Mouse (Mus musculus) megakaryocyte-erythroid progenitor cell, adult 5-6 weeks (primary cell): Measurements from ENCODE around the gene Rab23. TPM values are rescaled to one million over a fixed set of nuclear protein-coding genes. Genes with fewer than 3 reads are reported as not detected.

Source experiments
- ATAC-seq: replicated peaks from 2 replicates; pipeline ENCODE4 v1.8.0; 2016; ENCODE audit warnings: mild to moderate bottlenecking, inconsistent platforms; ENCODE audit not compliant: severe bottlenecking, poor library complexity, low FRiP score, low TSS enrichment
- total RNA-seq, 2 experiments: library from RNA; stranded (forward) in 1 of 2; stranded (reverse) in 1 of 2; fragments of 200-1000, 215-1000 nt in 1 of 2; fragments of >200 nt in 1 of 2; fragmentation: Nextera tagmentation in 1 of 2; gene quantifications; 2 replicates each; pipeline ENCODE4 v1.2.3; 2014 to 2017

Rab23 gene
- total RNA-seq (2014; fragmentation: Nextera tagmentation) (1.6 and 3.5 TPM in 2 replicates), total RNA-seq (2017) (0.99 and 4.2 TPM in 2 replicates)

DNA sequence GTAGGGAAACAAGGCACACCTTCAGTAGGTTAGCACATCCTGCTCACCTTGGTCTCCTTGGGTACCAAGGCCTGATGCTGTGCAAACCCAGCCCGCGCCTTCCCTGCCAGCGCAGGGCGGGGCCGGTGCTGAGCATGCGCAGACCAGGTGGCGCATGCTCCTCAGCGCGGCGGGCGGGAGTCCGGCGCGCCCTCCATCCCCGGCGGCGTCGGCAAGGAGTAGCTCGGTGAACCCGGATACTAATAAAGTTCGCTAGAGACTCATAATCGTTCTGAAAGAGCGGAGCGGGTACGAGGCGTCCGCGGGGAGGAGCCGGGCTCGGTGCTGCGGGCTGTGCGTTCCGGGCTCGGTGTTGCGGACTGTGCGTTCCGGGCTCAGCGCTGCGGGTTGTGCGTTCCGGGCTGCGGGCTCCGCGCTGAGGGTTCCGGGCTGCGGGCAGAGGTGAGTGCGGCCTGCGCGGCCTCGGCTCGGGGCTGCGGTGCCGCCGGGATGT lies at the start of gene Rab23:
Gene Rab23 (plus strand): TSS at position 155 of the 493 bp plus-strand sequence.
- peak; percentile 83 for ATAC-seq

DNA sequence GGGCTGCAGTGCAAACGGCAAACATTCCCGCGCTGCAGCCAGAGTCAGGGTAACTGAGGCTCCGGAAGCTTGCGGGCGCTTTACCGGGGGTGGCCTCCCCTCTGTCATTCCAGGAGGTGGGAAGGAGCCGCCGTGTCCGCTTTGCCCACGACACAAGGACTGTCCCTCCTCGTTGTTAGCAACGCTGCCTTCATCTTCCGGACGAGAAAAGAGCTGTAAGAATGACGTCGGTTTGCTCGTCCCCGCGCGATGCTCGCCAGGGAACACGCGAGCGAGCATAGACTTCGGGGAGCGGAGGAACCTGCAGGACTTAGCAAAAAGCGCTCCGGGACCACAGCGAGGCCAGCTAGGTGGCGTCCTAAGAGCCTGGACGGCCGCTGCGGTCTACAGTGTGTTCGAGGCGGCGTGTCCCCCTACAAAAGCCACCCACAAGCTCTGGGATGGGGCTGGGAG lies 49.5 kb upstream of the Rab23 start:
- ATAC-seq = peak; percentile 70

DNA sequence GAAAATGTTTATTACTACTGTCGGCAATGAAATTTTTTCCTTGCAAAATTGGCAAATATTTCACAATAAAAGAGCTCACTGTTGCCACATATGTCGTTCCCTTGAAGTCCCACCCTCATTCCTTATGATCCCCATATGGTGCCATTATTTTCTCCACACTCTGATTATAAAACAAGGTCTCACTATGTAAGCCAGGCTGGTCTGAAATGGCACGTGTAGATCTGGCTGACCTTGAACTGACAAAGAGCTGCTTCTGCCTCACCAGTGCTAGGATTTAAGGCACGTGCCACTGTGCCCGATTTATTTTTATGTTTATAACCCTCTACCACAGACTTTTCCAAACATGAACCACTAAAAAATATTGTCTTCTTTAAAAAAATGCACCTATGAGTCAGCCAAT lies 48.2 kb upstream of the Rab23 start:
- no peak for ATAC-seq

DNA sequence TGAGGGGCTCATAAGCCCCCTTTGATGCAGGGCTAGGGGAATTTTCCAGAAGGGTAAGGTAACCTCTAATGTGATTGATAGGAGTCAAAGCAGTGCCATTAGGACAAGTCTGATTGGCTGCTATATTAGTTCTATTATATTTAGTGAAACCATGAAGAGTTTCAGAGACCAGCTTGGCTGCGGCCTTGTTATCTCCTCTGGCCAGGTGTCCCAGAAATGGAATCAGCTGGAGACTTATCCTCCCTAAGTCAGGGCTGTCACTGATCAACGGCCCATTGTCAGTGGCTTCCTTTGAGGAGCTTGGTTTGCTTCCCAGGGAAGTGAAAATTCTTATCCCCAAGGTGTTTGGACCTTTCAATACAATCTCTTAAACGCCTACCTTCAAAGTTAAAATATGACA lies 47.6 kb upstream of the Rab23 start:
- ATAC-seq = peak; percentile 75

DNA sequence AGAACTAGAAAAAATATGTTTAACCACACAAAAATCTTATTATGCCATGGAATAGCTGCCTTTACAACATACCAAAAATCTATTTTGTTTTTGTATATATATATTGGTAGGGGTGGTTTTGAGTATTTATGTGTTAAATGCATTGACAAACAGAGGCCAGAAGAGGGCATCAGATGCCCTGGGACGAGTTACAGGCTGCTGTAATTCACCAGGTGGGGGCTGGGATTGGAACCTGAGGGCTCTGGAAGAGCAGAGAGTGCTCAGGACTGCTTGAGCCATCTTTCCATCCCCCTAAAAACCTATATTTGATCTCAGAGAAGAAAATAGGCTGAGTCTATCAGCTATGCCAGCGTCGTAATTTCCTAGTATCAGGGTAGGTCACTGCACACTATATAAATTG lies 47.2 kb upstream of the Rab23 start:
- ATAC-seq = peak; percentile 39; the same call in 1 of the 2 replicates

DNA sequence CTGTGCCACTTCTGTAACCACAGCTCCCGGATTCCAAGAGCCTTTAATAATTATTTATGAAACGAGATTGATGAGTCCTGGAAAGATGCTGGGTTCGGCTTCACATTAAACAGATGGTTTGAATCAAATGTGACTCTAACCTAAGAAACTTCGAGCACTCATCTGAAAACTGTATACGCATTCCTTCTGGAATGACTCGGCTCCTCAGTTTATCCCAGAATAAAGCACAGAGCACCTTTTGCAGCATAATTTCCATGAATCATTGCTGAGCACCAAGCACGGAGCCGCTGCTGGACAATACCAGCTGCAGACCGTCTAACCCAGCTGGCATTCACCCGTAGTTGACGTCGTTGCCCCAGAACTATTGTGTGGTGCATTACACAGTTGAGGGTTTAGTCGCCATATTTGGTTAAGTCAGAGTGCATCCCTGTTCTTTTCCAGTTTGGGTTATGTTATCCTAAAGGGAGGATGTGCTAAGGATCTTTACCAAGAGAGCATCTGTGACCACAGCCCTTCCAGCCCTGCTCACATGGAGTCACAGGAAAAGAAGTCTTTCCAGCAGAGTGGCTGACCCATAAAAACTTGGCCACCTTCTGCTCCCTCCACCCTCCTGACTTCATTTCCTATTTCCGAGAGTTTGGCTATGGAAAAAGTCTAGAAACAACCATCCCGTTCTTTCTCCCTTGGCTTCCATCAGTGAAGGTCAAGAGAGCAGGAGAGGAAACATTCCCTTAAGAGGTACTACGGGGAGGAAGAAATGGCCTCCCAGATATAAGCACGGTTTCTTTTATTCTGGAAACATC lies 46.3 kb upstream of the Rab23 start:
- ATAC-seq = no peak

DNA sequence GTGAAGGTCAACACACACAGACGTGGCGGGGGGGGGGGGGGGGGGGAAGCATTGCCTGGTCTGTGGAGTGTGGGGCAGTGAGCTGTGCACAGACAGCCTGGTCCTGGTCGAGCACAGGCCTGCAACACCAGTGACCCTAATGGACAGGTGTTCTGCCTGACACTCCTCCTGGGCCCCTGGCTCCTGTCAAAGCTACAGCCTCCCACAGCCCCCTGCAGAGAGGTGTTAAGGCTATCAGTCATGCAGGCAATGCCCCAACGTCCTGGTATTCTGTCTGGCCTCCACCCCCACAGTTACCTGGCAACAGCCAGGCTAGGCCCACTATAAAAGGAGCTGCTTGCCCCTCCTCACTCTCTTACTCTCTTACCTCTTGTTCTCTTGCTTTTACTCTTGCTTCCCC lies 39.3 kb upstream of the Rab23 start:
- no peak for ATAC-seq

DNA sequence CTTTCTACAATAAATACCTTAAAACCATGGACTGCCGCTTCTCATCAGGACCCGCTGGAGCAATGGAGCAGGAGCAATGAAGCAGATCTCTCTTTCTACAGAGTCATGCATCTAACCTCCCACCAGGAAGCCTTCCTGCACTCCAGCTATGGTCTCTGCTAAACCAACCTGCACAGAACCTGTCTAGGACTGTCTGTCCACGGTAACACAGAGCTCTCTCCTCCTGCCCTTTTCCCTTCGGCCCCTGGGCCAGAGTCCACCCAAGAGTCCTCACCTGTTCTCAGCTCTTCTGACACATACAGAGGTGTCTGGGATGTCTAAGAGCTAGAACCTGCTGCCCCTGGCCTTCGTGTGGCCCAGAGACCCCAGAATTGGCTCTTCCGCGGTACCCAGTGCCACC lies 38.8 kb upstream of the Rab23 start:
- no peak for ATAC-seq

DNA sequence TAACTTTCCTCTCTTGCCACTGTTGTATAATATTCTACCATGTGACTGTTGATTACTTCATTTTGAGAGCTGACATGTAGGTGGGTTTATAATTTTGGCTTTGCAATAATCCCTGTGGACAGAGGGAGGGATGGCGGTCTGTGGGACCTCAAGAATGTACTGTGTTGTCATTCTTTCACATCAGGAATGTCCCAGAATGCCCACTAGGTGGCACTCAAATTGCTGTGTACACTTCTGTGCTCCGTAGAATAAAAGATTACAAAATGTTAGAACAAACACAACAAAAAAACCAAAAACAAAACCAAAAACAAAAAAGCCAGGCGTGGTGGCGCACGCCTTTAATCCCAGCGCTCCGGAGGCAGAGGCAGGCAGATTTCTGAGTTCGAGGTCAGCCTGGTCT lies 35.2 kb upstream of the Rab23 start:
- ATAC-seq = peak; percentile 87

DNA sequence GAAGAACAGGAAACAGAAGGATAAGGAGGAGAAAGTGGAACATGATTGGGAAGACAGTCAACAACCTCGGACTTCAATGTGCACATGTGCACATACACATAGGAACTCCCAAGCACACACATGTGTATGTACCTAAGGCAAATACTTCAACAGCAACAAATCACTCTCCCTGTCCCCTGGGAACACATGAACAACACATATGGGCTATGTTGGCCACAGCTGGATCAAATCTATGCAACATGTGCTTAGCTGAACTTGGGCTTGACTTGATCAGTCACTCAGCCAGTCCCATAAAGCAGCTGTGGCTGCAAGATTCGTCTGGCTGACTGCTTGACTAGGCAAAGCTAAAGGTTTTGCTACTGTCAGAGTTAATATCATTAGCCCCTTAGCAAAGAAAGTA lies 30.9 kb upstream of the Rab23 start:
- ATAC-seq = no peak

DNA sequence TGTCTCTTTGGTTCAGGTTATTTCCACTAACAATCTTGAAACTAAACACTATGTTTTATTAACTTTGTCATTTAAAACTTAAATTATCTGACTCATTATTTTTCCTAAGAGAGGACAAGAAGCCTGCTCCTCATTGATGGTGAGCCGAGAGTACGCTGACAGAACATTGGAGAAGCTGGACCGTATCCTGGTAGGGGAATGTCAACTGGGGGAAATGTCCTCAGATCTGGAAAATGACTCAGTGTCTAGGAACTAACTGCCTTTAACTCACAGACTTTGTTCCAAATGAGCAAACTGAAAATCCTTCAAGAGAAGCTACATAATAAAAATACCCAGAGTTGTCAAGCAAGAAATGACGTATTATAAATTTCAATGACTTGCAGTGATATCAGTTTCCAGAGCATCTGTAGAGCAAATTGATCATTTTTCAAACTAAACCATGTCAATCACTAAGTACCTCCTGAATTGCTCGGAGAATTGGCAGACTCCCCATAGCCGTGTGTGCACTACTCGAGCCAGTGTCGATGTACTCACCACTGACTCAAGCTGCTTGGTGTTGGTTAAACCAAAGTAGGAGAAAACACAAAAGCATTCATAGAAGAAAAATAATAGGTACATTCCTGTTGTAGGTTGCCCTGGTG lies 30.1 kb upstream of the Rab23 start:
- ATAC-seq = no peak

DNA sequence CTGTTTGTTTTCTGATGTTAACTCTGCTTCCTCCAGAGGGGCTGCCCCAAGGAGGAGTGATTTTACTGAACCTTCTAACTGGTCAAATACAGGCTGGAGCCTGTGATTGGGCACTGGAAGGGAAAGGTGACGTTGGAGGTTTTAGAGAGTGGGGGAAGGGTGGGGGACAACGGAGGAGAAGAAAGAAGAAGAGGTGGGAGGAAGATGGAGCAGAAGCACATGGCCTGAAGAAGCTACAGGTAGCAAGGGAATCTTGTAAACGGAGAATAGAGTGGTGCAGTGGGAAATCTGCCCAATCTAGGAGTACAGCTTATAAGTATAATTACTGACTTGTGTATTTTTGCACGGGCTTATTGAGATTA lies 29.6 kb upstream of the Rab23 start:
- no peak for ATAC-seq

DNA sequence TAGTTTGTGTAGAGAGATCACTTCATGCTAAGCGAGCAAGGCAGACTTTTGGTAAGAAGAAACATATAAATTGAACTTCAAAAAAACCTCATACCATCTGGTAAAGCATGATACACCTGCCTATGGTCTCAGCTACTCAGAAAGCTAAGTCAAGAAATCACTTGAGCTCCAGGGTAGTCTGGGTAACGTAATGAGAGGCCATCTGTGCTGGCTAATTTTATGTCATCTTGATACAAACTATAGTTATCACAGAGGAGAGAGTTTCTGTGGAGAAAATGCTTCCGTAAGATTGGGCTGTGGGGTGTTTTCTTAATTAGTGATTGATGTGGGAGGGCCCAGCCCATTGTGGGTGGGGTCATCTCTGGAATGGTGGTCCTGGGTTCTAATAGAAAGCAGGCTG lies 25.8 kb upstream of the Rab23 start:
- no peak for ATAC-seq

DNA sequence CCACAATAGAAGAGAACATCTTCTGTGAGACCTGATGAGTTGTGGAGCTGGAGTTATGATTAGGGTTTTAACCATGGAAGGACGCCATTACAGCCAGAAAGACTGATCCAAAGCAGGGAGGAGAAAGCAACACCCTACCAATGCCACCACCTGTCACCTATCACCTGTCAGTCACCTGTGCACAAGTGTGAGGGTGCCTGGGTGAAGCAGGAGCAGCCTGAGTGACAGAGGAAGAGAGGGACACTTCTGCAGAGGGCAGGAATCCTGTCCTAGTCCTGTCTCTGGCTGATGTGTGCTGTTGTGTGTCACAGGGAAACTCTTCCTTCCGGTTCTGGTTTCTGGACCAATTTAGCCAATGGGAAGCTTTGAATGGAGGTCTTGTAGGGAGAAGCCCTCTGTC lies 23.7 kb upstream of the Rab23 start:
- no peak for ATAC-seq

DNA sequence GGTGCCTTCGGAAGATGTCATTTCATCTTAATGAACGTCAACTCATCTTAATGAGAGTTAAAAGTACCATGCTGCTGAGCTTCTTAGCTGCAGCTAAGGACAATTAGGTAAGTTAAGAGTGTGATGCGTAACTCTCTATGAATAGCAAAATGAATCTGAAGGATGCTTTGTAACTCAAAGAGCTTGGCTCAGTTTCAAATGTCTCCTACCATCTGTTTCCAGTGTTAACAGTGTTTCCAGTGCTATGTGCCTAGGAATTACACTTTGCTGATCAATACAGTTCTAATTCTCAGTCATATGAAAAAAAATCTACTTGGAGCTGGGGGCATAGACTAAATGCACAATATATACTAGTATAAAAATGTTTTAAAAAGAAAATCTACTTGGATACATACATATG lies 18.4 kb upstream of the Rab23 start:
- no peak for ATAC-seq

DNA sequence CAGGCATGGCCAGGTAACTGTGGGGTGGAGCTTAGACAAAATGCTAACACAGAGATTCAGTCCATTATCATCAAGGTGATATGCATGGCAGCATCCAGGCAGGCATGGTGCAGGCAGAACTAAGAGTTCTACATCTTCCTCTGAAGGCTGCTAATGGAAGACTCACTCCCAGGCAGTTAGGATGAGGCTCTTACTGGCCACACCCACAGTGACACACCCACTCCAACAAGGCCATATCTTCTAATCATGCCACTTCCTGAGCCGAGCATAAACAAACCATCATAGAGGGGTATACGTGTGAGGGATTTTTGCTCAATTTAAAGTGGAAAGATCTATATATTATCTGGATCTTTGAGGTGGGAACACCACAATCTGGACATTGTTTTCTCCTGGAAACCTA lies 10.1 kb upstream of the Rab23 start:
- ATAC-seq = 0 out of 2 replicates have a peak, but pooled peaks have one; percentile 59

DNA sequence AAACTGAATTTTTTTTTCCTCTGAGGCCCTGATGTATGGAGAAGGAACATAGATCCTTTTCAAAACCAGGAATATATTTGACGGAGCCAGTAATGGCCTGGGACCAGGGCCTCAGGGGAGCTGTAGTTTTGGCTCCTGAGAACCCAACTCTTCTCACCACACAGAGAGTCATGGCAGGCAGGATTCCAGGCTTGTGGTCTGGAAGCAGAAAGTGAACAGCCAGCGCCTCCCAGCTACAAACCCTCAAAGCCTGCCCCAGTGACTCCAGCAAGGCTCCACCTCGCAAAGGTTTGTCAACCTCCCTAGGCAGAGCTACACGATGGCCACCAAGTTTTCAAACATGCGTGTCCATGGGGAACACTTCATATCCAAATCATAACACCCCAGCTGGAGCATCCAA lies 7.7 kb upstream of the Rab23 start:
- ATAC-seq = no peak

DNA sequence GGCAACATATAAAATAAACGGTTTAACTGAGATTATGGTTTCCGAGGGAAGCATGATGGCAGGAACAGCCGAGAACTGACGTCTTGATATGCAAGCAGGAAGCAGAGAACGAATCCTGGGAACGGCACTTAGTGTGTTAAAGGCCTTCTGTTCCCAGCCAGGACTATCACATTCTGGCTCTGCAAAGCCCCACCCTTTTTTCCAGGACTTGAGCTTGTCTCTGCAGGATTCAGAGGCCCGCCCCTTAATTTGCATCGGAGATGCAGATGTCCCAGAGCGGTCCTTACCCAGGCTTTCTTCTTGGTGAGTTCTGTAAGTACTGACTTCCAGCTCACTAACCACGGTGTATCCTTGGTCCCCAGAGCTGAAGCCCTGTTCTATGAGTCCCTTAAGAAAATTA lies 4.9 kb upstream of the Rab23 start:
- ATAC-seq = peak; percentile 43; the same call in 1 of the 2 replicates

DNA sequence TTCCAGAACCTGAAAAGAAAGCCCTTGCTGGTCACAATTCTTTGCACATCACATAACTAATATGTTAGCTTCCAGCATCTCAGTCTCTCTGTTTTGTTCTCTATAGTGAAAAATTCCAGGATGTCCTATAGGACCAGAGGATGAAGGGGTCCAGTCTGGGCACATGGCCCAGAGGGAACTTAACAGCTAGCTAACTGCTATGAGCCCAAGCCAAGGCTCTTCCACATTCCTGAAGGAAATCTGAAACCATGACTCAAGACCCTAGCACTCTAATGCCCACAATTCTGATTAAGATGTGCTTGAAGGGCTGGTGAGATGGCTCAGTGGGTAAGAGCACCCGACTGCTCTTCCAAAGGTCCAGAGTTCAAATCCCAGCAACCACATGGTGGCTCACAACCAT lies 2.1 kb upstream of the Rab23 start:
- no peak for ATAC-seq

DNA sequence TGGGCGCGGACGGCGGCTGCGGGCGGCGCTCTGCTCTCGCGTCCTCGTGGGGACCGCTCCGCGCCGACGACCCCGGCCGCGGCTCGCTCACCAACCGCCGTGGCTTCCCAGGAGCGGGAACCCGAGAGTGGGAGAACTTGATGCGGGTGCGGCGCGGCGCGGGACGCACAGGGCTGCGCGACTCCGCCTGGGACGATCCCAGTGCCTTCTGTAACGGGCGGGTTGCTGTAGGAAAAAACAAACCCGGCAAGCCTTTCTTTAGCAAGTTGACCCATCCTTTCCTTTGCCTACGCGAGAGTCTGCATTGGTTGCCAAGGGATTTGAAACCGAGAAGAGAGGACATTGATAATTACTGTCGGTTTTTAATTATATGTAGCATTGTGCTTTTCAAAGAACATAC lies 544 bp downstream of the Rab23 start:
- ATAC-seq = no peak

DNA sequence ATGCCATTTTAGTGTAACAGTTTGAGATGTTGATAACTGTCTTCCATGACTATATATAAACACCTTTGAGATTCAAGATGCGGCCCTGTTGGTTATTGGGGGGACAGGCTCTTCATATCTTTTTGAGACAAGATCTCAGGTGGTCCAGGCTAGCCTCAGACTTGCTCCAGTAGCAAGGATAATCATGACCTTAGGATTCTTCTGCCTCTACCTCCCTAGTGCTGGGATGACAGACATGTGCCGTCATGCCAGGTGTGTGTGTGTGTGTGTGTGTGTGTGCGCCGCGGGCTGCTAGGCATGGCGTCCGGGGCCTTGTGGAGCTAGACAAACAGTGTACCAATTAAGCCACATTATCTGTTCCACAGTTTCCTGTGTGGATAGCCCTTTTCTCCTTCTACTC lies 1.3 kb downstream of the Rab23 start:
- no peak for ATAC-seq
